Mouse (Mus musculus) liver, adult 2 months (tissue): ENCODE data around the gene Ccdc71.

Experiments used
- CTCF ChIP-seq: fragments of 200-500 bp; IDR thresholded peaks from 2 replicates; pipeline ENCODE4 v1.5.1; 2011; ENCODE audit warnings: low read depth, low read length, control low read depth
- POLR2A ChIP-seq: fragments of 200-500 bp; IDR thresholded peaks from 2 replicates; pipeline ENCODE4 v1.6.1; 2011; ENCODE audit warnings: low read length, control low read depth; ENCODE audit not compliant: insufficient read depth; ENCODE audit errors: extremely low read depth

DNA sequence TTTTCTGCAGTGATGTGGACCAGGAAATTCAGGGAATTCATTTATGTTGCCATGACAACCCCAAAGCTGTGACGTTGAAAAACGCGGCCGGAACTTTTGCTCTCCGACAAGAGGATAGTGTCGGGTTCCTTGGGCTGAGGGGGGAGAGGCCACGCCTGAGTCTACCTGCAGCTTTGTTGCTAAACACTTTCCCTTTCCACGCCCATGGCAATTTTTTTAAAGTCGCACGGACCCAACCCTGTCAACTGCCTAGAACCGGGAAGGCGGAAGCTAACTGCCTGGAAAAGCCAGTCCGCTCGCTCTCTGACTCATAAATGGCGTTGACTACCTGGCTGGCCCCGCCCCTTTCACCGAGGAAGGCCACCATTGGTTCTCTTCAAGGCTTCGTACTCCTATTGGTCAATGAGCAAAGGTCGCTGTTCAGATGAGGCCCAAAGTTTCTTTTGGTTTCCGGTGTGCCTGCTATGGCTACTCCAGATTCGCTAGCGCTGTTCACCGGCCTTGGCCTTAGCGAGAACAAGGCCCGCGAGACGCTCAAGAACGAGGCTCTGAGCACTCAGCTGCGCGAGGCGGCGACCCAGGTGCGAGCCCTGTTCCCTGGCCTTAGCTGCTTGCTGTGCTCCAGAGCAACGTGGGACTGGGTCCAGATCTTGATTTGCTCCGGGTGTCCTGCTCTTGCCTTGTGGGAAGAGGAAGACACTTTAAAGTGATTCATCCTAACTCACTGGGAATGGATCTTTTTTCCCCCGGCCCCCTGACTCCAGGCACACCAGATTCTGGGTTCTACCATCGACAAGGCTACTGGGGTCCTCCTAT is 47.5 kb downstream of the Ccdc71 start, which contains the start of gene Qars:
- TF ChIP-seq CTCF (no peak), POLR2A (peak; percentile 45; the same call in 1 of the 2 replicates)
